Mouse (Mus musculus) ES-E14 (cell line): Measurements from ENCODE around the gene Kif26b.

Experiments used
- HCFC1 ChIP-seq: IDR thresholded peaks from 2 replicates; pipeline ENCODE4 v1.6.1; 2012; ENCODE audit warnings: low read length, inconsistent platforms, borderline replicate concordance; ENCODE audit not compliant: insufficient read depth
- MAFK ChIP-seq: IDR thresholded peaks from 2 replicates; pipeline ENCODE4 v1.6.1; 2014; ENCODE audit warnings: mild to moderate bottlenecking, low read depth, low read length, inconsistent platforms; ENCODE audit not compliant: insufficient read depth
- ZC3H11A ChIP-seq: IDR thresholded peaks from 2 replicates; pipeline ENCODE4 v1.6.1; 2012; ENCODE audit warnings: low read depth, mild to moderate bottlenecking, inconsistent platforms, low read length, borderline replicate concordance
- ZNF384 ChIP-seq: IDR thresholded peaks from 2 replicates; pipeline ENCODE4 v1.6.1; 2012; ENCODE audit warnings: low read depth, low read length, inconsistent platforms

DNA sequence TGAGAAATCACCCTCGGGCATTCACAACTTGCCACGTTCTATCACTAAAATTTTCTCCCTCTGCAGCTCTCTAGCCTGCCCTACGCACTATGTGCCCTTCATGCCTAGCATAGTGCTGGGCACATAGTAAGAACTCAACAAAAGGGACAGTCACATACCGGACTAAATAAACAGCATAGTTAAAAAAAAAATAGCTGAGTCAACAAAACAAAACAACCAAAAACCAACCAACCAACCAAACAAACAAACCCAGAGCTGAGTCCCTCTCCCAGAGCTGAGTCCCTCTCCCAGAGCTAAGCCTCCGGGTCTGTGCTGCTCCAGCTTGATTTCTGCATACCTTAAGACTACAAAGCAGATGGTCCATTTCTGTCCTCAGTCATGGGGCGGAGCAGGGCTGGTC, 334.8 kb downstream of the Kif26b start:
- TF ChIP-seq MAFK (peak; percentile 64; the same call in 1 of the 2 replicates), HCFC1 (no peak), ZC3H11A (no peak), ZNF384 (no peak)
